Mouse (Mus musculus) 3T3-L1 (cell line): ENCODE data around the gene Spsb4.
A peak's percentile ranks its signal among the peaks of the same experiment; 100 is the strongest.
"Not testable (repeated sequence)": the region's sequence is repeated elsewhere in the genome, so short reads cannot be mapped to it uniquely, and the experiment has no call there.

Source experiments
- DNase-seq: peaks from one replicate; pipeline ENCODE4 v3.0.0-alpha.2; 2015; ENCODE audit warnings: low read depth, low spot score

Gene Spsb4

GRCm38 (mm10) chr9:96954063-96954809 is 64.4 kb downstream of the Spsb4 start:
- DNase-seq = no peak

GRCm38 (mm10) chr9:96953443-96953842 is 65.2 kb downstream of the Spsb4 start:
- DNase-seq = no peak

DNA sequence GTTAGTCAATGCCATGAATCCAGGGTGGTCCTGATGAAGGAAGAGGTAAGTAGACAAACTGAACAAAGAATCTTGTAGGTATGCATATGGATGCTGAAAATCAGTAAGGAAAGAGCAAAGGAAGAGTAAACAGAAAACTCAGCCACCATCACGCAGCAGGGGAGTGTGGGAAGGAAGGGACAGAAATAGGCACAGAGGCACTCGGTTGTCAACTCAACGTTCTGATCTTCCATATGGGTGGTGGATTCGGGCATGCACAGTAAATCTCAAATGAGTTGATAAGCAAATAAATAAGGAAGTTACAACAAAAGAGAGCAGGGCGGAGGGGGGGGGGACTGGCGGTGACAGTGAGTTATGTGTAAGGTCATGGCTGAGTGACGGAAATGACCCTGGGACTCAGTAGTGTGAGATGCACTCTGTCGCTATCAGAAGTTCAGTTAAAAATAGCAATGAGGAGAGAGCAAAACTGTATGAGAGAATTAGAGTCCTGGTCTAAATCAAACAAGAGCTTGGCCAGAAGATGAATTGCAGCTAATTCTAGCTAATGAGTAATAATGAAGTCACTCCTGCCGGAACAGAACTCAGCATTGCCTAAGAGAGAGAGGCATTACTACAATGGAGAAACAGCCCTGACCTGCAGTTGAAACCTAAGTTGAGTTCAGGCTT is 66.2 kb downstream of the Spsb4 start:
- DNase-seq = peak; percentile 26

DNA sequence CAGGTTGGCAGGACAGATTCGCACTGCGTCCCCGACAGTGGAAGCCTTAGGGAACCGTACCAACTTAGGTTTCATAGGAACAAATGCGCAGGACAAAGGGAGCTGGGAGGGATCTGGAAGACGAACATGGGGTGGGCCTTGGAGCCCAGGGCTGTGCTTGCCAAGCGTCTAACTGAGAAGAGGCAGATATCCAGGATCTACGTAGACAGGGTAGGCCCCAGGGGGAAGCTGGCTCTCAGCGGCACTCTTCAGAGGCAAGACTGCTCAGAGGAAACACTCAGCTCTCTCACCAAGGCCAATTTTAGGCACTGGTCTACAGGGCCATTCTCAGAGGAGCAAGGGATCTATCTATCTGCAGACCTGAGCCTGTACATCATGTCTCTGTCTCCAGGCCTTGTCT is 69.1 kb downstream of the Spsb4 start:
- no peak for DNase-seq

- DNase-seq = no peak
Observed at GRCm38 (mm10) chr9:96948546-96948945, 70.1 kb downstream of the Spsb4 start.

GRCm38 (mm10) chr9:96947171-96947570 is 71.5 kb downstream of the Spsb4 start:
- no peak for DNase-seq

GRCm38 (mm10) chr9:96944517-96944916 is 74.1 kb downstream of the Spsb4 start:
- no peak for DNase-seq

DNA sequence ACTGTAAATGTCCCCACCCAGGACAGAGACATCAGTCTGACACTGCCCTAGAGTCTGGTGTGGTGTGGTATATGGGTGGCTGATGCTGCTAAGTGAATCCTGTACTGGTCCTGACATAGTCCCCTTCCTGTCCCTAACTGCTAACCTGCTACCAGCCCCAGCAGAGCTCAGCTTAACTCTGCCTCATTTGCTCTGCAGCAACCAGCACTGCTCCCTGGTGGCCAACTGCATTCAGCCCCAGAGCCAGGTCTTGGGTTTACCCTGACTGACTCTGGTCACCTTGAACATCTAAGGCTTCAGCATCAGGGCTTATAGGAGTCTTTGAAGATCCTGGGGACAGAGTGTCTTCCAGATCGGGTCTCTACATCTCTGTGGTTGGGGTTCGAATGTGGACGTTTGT is 75.7 kb downstream of the Spsb4 start:
- DNase-seq = no peak

DNA sequence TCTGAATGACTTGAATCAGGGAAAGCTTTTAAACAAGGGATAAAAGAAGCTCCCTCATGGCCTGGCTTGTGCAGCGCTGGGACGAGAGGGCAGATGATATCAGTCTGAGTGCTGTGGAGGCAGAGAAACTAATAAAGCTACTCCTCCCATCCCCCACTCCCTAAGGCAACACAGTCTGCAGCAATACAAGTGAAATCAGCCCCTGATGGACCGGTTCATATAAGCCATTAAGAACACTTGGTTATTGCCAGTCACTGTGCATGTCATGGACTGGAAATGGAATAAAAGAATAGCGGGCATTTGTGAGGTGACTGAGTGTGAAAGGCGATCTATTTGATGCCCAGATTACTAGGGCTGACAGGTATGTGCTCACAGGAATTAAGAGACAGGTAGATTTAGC is 79.8 kb downstream of the Spsb4 start:
- DNase-seq = no peak

DNA sequence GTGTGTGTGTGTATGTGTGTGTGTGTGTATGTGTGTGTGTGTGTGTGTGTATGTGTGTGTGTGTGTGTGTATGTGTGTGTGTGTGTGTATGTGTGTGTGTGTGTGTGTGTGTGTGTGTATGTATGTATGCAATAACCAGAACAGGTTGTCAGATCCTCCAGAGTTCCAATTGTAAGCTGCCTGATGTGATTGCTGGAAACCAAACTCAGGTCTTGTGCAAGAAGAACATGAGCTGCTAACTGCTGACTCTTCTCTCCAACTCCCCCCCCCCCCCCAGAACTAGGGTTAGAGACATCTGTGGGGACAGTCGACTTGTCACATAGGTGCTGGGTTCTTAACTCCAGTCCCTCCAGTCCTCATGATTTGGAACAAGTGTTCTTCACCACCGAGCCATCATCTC is 82.2 kb downstream of the Spsb4 start:
- DNase-seq = not testable (repeated sequence)

GRCm38 (mm10) chr9:96935556-96936300 is 82.9 kb downstream of the Spsb4 start:
- DNase-seq = no peak

GRCm38 (mm10) chr9:96934816-96935215 is 83.8 kb downstream of the Spsb4 start:
- no peak for DNase-seq

DNA sequence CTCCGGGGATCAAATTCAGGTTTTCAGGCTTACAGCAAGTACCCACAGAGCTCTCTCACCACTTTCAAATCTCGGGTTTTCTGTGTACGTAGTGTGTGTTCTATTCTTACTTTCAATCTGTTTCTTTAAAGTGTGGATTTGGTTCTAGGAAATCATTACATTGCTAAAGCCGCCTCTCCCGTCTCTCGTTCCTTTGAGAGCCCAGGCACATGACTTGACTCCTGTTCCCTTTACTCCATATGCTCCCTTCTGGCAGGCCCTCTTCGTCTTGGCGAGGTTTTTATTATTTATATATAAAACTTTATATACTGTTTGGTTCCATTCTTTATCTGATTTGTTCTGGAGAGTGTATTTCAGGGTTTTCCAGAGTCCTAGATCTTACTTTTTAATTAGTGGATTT is 85.9 kb downstream of the Spsb4 start:
- no peak for DNase-seq

DNA sequence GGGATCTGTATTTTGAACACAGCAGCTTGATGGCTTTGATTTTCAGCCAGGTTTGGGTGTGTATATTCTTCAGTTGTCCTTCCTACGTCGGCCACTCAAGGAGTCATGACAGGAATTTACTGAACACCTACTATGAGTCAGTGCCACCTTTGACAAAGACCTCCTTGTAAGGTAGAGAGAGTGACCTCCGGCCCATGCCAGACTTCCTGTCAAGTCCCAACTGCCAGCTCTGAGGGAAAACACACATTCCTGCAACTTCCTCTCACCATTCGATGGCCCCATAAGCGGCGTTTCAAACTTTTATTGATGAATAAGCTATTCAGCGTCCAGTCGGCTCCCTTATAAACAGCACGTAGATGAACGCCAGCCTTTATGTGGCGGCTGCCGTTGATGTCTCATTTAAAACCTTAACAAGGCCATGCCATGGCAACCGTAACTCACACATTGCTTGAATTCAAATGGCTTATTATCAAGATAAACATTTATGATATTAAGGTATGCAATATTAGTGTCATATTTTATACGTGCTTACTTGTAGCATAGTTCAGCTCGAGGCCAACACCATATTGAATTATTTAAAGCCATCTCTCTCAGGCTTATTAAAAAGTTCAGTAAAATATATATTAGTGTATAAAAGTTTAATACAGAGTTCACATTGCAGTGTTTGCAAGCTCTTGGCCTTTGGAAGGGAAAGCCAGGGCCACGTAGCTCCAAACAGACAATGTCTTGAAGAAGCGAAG is 94.9 kb downstream of the Spsb4 start:
- DNase-seq = no peak

GRCm38 (mm10) chr9:96923119-96923518 is 95.5 kb downstream of the Spsb4 start:
- no peak for DNase-seq

- DNase-seq = peak; percentile 94
Observed at GRCm38 (mm10) chr9:96916620-96917538, 101.8 kb downstream of the Spsb4 start.

GRCm38 (mm10) chr9:96916076-96916475 is 102.6 kb downstream of the Spsb4 start:
- no peak for DNase-seq

DNA sequence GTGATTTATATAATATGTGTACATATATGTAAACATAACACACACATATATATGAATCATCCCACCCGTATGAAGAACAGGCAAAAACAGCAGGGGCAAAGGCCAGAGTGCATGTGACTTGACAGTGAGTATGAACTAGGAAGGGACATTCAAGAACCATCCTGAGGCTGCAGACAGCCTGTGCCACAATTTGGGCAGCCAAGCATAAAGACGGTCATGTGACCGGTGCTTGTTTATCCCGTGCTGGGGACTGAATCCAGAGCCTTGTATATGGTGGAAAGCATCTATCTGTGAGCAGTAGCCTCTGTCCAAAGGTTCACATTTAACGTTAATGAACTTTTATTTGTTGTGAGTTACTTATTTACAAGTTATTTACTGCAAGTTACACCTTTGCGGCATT is 103.8 kb downstream of the Spsb4 start:
- DNase-seq = no peak

GRCm38 (mm10) chr9:96914005-96914404 is 104.6 kb downstream of the Spsb4 start:
- DNase-seq = no peak

DNA sequence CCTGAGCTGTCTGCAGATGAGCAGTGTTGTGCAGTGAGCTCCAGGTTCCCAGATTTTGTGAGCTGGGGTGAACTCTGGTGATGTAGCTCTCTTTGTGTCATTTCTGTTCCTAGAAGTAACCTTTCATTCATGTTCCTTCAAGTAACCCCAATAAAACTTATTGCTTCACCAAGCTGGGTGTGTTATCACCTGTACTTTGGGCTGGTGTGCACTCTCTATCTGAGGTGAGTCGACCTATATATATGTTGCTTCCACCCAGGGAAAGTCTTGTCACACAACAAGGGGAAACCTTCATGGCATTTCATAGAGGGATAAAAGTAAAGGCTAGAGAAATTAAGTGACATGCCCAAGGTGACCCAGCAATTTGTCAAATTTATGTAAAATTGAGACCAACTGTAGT is 109.1 kb downstream of the Spsb4 start:
- DNase-seq = no peak

- no peak for DNase-seq
Observed at GRCm38 (mm10) chr9:96908737-96909136, 109.9 kb downstream of the Spsb4 start.
